ENCODE assay signal across 9 mouse cellular contexts in the genomic region with DNA sequence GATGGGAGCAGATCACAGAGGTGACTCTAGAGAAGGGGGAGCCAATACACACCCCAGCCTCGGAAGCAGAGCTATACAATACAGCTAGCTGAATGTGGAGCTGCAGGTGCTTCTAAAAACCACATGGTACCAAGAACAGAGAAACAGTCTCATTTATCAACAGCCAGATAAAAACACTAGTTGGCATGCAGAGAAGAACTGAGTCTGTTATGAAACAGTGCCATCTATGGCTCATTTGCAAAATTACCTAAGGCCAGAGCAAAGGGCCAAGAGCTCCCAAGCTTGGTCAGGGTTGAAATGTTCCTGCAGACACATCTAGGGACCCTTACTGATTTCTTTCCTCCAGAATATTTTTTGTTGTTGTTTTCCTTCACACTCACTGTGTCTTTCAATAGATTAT.
DNase-seq lines count a peak whose midpoint lies in the region; ATAC-seq and TF ChIP-seq lines count a peak whose summit lies in the region.
"Had no signal": no experiment of that assay in that cellular context is flagged by ENCODE, and none has a peak within 500 bp of the region (broad histone marks: within the 10 kb centered on the region; RNA-seq: fewer than 3 reads in every experiment).

No protein-coding gene starts in this region.

- WGBS in limb, embryonic 14.5 days = 67% methylated on average over 1 of the region's 1 CpGs
- WGBS in limb, embryonic 10.5 days = 75% methylated on average over 1 of the region's 1 CpGs
- WGBS in hindbrain, postnatal 0 days = 29% methylated on average over 1 of the region's 1 CpGs

- no peaks in the 10 kb centered on the region for H3K4me1 ChIP-seq in limb, embryonic 14.5 days (ENCODE audit: control insufficient read depth, insufficient read depth, low read length)
- H3K4me1 ChIP-seq in limb, embryonic 10.5 days = no peaks in the 10 kb centered on the region
- H3K4me1 ChIP-seq in hindbrain, postnatal 0 days (ENCODE audit: insufficient read depth, low read length) = no peaks in the 10 kb centered on the region
- H3K4me1 ChIP-seq: megakaryocyte, embryonic 14.5 days had no signal

- TF ChIP-seq CTCF in hindbrain, postnatal 0 days (IDR thresholded peaks at IDR 0.05; ENCODE audit: low read depth) = peak; percentile 77

- no peaks in the 10 kb centered on the region for H3K27me3 ChIP-seq in limb, embryonic 14.5 days (ENCODE audit: control insufficient read depth, insufficient read depth, low read length)
- H3K27me3 ChIP-seq in limb, embryonic 10.5 days (ENCODE audit: low read depth, poor library complexity, severe bottlenecking) = no peaks in the 10 kb centered on the region
- H3K27me3 ChIP-seq in hindbrain, postnatal 0 days (ENCODE audit: insufficient read depth, low read length) = no peaks in the 10 kb centered on the region
- H3K27me3 ChIP-seq: megakaryocyte, embryonic 14.5 days had no signal

- H3K4me3 ChIP-seq in limb, embryonic 14.5 days (replicated peaks; ENCODE audit: low read length) = no peak overlapping the region
- H3K4me3 ChIP-seq in limb, embryonic 10.5 days = no peak overlapping the region
- H3K4me3 ChIP-seq in hindbrain, postnatal 0 days (ENCODE audit: low read length) = no peak overlapping the region
- H3K4me3 ChIP-seq: megakaryocyte, embryonic 14.5 days had no signal

- ATAC-seq in limb, embryonic 14.5 days (ENCODE audit: low FRiP score, low read depth) = no peak
- peak; percentile 71; the same call in 1 of the 2 replicates for ATAC-seq in hindbrain, postnatal 0 days

- TF ChIP-seq POLR2A in limb, embryonic 14.5 days (IDR thresholded peaks at IDR 0.05; ENCODE audit: borderline replicate concordance, extremely low read depth, insufficient read depth, insufficient read length) = no peak

- no peak overlapping the region for H3K4me2 ChIP-seq in limb, embryonic 14.5 days (replicated peaks; ENCODE audit: low read depth, low read length, severe bottlenecking)
- no peak overlapping the region for H3K4me2 ChIP-seq in hindbrain, postnatal 0 days (ENCODE audit: low read depth, low read length)

- H3K9me3 ChIP-seq in limb, embryonic 14.5 days (ENCODE audit: control insufficient read depth, low read length) = no peaks in the 10 kb centered on the region
- no peaks in the 10 kb centered on the region for H3K9me3 ChIP-seq in limb, embryonic 10.5 days (replicated peaks)
- H3K9me3 ChIP-seq in hindbrain, postnatal 0 days (ENCODE audit: low read length) = no peaks in the 10 kb centered on the region
- H3K9me3 ChIP-seq: megakaryocyte, embryonic 14.5 days had no signal

- H3K9ac ChIP-seq in limb, embryonic 14.5 days (ENCODE audit: low read depth, low read length, severe bottlenecking) = no peak overlapping the region
- H3K9ac ChIP-seq in hindbrain, postnatal 0 days (replicated peaks; ENCODE audit: low read length) = no peak overlapping the region

- no peak overlapping the region for H3K27ac ChIP-seq in limb, embryonic 14.5 days (replicated peaks; ENCODE audit: low read depth, low read length)
- H3K27ac ChIP-seq in limb, embryonic 10.5 days = no peak overlapping the region
- no peak overlapping the region for H3K27ac ChIP-seq in hindbrain, postnatal 0 days

- H3K36me3 ChIP-seq in limb, embryonic 14.5 days (ENCODE audit: control insufficient read depth, insufficient read depth, low read length) = peaks cover 81% of the 10 kb centered on the region
- H3K36me3 ChIP-seq in limb, embryonic 10.5 days = peaks cover 91% of the 10 kb centered on the region
- peaks cover 27% of the 10 kb centered on the region; the same call in 1 of the 2 replicates for H3K36me3 ChIP-seq in hindbrain, postnatal 0 days (ENCODE audit: insufficient read depth, low read length)

- DNase-seq in adrenal gland, adult (ENCODE audit: inconsistent age in 2 of 2, low spot score in 1 of 2) = peak; percentile 28 to 81
- DNase-seq in adrenal gland, adult 18-20 months (ENCODE audit: low spot score in 2 of 2) = no peak
- peak; percentile 53 for DNase-seq in limb, embryonic 14.5 days (ENCODE audit: low spot score)
- DNase-seq in limb, embryonic 10.5 days (ENCODE audit: low spot score) = no peak
- DNase-seq in cerebellum, adult 11-12 months = peak; percentile 24
- DNase-seq in hindbrain, postnatal 0 days (ENCODE audit: low spot score) = peak; percentile 78
- DNase-seq in lung, postnatal 25 days (ENCODE audit: low spot score) = peak; percentile 65
- peak; percentile 19 for DNase-seq in thymus, postnatal 4 days

Comparison
In these comparisons a context has a peak if more than half of its experiments do, and no peak if none do; other contexts are left out.
1. DNase-seq: peak in adrenal gland, adult (2 of 2), limb, embryonic 14.5 days (single experiment), cerebellum, adult 11-12 months (single experiment), hindbrain, postnatal 0 days (single experiment), lung, postnatal 25 days (single experiment) and thymus, postnatal 4 days (single experiment); none in adrenal gland, adult 18-20 months (0 of 2) and limb, embryonic 10.5 days (single experiment).